Mouse (Mus musculus) heart, adult 9 months (tissue): ENCODE data around the gene Srsf1.

ENCODE experiments used
- DNase-seq, 2 experiments: peaks; one replicate each; pipeline ENCODE4 v3.0.0; 2022; ENCODE audit warnings: low spot score in 2 of 2

The Srsf1 gene

DNA sequence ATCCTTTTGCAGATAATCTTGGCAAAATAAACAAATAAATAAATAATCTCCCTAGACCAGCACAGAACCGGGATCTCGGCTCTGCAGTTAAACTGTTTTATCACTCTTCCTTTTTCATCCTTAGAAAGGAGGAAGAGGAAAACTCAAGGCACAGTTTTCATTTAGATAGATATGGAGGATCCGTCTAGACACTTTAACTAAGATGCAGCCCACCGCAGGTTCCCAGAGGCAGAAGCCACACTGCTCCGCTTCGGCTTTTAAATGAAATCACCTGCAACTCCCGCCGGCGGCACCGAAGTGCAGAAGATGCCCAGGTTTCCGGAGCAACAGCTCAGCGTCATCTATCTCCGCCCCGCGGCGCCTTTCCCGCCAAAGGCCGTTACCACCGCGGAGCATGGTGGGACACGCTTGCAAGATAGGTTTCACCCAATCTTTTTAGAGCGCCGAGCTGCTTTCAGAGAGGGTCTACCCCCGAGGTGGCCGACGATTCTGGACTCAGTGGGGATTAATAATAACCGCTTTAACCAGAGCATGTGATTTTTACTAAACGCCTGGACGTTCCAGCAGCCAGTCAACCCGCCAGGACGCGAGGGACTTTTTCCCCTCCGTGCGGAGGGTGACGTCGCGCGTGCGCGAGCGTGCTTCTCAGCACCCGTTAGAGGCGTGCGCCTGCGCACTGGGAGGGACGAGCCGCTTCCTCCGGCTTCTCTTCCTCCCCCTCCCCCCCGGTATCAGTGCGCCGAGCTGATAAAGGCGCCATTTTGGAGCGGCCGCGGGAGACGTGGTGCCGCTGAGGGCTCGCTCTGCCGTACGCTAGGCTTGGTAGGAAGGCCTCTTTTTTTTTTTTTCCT is at the start of gene Srsf1:
TSS of gene Srsf1 (plus strand) at position 430 of the 851 bp plus-strand sequence.
- peak; percentile 97 to 98 for DNase-seq

DNA sequence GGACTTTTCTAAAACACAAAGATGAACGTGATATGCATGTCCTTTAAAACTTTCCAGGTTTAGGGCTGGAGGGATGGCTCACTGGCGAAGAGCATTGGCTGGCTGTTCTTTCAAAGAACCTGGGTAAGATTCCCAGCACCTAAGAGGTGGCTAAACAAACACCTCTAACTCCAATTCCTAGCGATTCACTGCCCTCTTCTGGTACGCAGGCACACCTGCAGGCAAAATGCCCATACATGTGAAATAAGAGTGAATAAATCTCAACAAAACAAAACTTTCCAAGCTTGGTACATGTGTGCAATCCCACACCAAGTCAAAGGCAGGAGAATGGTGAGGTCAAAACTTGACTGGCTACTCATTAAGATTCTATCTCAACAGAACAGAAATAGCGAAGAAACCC is 47.4 kb upstream of the Srsf1 start:
- DNase-seq = no peak

DNA sequence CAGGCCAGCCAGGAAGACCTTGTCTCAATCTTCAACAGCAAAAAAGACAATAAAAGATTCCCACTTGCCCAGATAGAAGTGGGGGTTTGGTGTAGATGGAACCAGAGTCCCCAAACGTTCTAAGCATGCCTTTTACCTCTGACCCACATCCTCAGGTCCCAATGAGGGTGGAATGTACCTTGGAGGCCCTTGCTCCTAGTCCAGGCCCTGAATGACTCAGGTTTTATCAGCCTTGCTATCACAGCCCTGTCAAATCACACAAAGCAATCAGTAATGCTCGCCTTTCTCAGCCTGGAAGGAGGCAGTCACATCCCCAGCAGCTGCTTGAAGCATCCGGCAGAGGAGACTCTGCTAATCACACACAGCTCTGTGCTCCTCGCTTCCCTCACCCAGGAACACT is 44.4 kb upstream of the Srsf1 start:
- no peak for DNase-seq

DNA sequence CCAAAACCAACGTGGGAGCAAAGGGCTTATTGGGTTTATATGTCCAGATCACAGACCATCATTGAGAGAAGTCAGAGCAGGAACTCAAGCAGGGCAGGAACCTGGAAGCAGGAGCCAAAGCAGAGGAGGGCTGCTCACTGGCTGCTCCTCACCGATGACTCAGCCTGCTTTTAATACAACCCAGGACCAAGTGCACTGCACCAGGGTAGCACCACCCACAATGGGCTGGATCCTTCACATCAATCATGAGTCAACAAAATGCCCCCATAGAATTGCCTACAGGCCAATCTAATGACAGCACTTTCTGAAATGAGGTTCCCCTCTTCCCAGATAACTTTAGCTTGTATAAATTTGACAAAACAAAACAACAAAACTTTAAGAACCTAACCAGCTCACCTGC is 43.0 kb upstream of the Srsf1 start:
- no peak for DNase-seq

DNA sequence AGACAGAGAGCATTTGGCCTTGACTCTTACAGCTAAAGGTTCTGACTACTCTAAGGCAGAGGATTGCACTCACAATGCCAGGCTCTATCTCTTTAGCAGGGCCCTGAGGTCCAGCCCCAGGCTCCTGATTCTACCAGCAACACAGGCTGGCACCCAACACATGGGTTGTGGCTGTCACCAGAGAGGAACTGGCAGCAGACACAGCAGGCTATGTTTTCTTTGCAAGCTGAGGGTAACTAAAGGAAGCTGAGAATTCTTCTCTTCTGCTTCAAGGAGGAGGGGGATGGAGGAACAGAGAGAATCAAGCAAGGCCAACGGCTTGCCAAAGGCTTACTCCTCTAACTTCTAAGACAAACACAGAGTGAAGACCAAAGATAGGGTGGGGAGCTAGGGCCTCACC is 38.5 kb upstream of the Srsf1 start:
- no peak for DNase-seq

DNA sequence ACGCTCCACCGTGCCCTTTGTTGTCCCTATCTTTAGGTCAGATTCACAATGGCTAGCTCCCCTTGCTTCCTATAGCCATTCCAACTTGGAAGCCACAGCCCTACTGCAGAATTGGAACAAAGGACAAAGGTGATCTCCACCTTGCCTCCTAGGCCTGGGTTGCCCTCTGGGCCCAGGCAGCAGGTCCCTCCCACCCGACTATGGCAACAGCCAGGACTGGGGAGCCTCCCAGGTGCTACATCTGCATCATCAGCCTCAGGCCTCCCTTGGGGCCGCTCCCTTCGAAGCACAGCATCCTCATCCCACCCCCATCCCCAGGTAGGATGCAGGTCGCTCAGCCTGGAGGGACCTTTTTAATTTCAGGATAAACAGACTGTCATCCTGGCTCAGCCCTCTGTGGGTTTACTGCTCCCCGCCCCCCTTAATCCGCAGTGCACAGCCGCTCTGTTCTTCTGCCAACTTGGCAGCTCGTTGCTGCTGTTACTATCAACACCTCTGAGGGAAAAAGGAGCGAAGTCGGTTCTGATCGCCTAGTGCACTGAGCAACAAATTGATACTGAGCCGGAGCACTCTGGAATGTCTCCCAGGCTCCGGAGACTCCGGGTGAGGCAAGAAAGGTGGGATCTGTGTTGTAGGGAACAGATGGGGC is 37.5 kb upstream of the Srsf1 start:
- DNase-seq = peak in 1 of 2 experiments; percentile 24

DNA sequence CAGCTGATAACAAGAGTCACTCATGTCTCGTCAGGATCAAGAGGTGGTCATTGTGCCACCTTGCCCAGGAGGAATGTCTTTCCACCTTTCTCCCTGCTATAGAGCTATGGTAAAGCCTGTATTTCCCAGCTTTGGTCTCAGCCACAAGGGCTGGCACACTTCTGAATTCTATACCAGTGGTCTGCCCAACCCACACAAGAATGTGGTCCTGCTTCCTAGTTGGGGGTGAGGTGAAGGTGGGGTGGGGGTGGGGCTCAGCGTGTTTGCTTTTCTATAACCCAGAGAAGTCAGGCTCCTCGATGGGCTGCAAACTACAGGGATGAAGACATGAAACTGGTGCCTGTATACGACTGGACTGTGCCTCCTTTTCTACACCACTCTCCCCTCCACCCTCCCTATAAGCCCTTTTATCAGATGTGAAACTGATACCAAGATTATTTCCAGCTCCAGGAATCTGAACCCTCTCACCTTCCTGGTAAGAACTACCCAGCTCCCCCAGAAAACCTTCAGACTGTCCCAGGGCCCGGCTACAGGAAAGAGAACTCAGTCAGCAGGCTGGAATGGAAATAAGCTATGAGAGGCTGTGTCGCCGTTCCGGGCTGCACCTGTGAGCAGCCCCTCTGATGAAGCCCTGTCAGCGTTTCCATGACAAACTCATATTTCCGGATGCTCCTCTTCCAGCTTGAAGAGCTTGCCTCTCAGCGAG is 35.8 kb upstream of the Srsf1 start:
- no peak for DNase-seq

DNA sequence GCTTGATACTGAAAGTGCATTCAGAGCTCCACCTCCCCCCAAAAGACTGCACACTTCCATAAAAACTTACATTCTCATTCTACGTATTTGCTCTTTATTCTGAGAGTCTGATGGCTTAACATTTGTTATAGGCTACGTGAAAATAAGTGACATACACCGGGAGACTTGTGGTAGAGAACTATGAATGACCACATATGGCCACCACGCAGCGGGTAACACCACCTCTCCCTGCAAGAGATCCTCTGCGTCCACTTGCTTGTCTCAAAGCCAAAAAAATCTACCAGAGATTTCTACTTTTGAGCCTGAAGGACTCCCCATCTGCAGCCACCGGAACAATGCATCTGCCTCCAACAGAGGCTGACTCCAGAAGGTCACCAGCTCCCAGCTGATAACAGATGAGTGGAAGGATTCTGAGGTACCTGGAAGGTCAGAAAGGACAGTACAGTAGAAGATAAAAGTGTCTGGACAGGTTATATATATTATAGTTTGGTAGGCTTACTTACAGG is 35.2 kb upstream of the Srsf1 start:
- DNase-seq = no peak

DNA sequence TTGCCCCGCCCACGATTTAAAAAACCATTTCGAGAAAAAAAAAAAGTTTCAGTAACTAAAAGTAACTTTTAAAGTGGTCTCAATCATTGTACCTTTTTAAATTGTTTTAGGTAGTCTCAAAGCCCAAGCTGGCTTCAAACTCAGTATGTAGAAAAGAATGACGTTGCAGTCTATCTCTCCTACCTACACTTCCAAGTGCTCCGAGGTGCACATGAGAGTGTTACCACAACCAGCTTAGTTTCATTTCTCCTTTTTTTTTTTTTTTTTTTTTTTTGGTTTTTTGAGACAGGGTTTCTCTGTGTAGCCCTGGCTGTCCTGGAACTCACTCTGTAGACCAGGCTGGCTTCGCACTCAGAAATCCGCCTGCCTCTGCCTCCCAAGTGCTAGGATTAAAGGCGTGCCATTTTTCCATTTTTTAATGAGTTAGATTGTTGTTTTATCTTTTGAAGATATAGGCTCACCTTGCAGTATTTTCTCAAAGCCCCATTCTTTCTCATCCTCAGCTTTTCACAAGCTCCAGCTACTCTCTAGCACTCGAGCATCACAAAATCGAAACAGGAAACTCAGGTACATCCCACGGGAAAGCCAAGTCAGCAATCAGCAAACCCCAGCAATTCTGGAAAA is 34.4 kb upstream of the Srsf1 start:
- DNase-seq = no peak

DNA sequence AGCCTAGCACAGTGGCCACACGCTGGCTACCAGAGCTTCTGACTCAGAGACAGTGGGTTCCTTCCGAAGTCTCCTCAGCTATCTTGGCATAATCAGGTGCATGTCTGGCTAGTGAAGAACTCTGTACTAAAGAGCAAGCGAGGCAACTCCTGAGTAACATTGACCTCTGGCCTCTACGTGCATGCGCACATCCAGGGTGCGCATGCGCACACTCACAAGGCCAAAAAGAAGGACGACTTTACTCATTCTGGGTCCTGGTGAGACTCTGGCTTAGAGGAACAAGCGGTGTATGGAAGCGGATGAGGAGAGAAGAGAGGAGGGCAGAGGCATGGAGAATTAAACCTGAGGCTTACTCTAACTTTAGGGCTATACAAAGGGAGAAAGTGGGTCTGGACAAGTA is 33.5 kb upstream of the Srsf1 start:
- DNase-seq = no peak

DNA sequence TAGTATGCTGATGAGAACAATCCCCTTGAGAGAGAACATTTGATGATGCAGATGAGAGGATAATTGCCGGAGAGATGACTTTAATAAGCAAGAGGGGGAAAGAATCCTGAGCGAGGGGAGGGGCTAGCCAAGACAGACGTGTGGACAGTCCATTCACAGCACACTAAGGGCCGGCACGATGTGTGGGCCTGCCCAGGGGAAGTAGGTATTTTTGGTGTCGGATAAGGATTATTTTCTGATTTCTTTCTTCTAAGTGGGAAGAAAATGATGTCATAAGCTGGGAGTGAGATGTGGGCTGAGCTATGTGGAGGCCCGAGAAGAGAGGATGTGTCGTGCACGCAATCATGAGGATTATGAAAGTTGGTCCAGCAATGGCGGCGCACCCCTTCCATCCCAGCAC is 32.0 kb upstream of the Srsf1 start:
- DNase-seq = no peak

DNA sequence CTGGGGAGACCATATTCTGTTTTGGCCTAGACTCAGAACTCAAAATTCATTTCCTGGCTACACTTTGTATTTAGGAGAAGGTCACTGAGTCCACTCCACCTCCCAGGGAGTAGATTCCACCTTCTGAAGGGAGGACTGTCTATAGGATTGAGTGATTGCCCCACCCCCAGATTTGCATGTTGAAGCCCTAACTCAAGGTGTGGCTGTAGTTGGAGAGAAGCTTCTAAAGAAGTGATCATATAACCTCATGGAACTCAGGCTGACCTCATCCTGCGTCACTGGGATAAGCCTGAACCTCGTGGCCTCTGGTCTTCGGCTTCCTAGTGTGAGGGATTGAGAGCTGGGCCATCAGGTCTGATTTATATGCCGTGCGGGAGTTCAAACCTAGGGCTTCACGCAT is 31.4 kb upstream of the Srsf1 start:
- no peak for DNase-seq

DNA sequence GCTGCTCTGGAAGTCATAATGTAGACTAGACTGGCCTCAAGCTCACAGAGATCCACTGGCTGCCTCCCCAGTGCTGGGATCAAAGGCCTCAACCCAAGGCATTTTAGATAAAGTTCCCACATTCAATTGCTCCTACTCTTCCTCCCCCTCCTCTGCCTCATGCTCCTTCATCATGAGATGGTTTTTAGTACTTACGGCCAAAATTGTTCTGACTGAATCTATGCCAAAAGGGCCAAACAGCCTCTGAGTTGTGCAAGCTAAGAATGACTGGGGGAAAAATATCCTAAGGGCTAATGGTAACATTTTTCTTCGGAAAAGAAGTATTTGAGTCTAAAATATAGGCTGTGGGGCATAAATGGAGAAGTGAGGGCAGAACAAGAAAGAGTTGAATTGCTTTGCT is 23.2 kb upstream of the Srsf1 start:
- no peak for DNase-seq

DNA sequence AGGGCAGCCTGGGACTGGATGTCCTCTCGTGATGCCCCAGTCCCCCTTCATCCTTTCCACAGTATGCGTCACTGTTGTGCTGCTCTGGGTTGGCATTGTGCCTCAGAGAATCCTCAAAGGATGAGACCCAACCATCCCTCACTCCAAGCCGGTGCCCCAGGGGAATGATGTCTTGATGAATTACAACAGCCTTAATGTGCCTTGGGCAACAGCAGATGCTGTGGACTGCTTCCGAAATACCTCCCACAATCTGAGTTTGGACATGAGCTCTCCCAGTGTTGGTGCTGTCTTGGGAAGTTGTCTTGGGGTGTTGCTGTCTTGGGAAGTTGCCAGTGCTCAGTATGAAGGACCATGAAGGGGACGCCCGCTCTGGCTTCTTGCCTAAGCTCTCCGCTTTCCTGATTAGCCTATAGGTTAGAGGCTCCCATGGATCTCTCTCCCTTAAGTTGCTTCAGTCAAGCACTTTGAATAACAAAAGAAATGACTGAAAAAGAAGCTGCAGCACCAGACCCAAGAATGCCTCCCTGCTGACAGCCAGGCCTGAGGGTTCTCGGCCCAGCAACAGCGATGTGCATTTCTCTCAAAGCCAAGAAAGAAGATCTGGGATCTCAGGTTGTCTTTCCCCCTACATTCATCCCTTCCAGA is 19.7 kb upstream of the Srsf1 start:
- no peak for DNase-seq

DNA sequence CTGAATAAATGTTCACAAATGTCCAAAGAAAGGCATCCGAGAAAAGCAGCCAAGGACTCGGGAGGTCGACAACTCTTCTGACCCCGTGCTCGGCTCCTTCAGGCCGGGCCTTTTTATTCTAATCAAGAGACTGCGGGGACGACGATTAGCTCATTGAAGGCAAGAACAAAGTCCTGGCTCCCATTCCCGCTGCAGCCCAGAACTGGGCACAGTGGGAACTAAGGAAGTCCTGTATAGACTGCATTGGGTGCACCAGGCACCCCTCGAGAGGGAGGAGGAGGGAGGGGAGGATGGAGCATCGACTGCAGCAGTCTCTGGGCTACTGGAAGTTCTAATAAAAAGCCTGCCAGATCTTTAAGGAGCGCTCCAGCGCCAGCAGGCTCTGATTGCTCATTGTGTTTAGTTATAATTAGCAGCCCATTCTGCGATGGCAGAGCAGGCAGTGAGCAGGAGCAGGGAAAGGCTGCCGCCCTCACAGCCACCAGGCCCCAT is 18.9 kb upstream of the Srsf1 start:
- no peak for DNase-seq

DNA sequence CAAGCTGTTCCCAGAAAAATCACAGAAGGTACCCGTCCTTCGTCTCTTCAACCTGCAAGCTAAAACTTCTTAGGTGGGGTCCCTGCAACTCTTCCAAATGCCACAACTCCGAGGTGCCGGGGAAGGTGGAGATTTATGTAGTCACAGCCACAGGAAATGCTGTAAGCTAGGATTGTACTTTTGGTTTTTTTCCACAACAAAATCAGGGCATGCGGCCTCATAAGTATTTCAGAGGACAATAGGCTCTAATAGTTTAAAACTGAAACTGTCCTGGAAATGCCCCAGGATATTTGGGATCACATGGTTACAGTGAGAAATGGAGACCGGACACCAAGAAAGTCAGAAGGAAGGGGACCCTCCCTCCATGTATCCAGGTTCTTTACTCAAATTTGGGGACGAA is 17.0 kb upstream of the Srsf1 start:
- DNase-seq = peak in 1 of 2 experiments; percentile 18

DNA sequence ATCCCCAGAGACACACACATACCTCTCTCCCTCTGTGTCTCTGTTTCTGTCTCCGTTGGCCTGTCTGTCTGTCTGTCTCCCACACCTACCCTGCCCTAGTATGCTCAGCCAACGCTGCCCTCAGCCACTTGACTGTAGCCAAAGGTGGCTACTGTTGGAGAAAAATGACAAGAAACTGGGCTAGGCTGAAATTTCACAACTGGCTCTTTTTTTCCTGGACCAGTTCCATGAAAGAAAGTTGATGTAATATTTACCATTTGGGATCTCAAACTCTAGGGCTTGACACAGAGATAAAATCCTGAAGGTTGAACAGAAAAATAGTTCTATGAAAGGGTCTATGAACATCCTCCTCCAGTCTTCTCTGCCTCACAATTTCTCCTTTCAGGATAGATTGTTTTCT is 16.3 kb upstream of the Srsf1 start:
- DNase-seq = peak in 1 of 2 experiments; percentile 19

DNA sequence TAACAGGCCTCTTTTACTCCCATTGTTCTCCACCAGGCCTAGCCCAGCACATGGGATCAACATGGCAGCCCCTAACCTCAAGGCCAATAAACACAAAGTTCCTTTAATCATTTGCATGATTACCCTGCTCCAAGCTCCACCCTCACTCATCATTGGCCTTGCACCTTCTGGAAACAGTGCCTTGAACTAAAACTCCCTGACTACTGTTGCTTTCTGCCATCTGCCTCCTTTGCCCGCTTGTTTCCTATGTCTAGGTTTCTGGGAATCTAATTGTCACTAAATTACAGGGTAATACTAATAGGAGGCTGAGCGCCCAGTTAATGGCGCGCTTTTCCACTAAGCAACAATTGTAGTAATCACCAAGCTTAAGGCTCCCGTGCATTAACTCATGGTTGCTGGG is 15.4 kb upstream of the Srsf1 start:
- DNase-seq = no peak

DNA sequence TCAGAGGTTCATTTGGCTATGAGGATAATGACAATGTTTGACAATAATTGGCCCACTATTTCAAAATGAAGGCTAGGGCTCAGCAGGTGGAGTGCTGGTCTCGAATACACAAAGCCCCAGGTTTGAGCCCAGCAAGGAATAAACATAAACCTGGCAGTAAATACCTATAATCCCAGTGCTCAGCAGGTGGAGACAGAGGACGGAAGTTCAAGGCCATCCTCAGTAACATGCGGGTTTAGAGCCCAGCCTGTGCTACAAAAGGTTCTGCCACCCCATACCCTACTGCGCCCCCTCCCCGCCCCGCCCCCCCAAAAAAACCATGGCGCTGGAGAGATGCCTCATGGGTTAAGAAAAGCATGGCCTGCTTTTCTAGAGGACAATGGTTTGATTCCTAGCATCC is 11.2 kb upstream of the Srsf1 start:
- DNase-seq = no peak

DNA sequence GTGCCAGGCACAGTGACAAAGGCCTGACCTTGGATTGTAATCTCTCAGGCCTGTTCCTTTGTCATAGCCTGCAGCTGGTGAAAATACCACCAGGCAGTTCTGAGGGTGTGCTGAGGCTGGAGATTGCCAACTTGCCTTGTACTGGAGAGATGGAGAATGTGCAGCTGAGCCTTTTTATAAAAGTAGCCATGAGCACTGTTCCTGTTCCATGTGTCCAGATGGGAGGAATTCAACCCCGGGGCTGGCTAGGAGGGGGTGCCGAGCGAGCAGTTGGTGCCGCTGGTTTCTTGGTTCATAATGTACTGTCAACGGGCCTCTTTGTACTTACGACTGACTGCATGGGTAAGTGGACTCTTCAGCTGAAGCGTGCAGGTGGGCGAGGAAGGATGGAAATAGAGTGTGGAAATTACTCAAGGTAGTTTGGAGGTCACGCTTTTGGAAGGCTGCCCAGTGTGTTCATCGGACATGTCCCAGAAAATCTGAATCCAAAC is 10.4 kb upstream of the Srsf1 start:
- no peak for DNase-seq

DNA sequence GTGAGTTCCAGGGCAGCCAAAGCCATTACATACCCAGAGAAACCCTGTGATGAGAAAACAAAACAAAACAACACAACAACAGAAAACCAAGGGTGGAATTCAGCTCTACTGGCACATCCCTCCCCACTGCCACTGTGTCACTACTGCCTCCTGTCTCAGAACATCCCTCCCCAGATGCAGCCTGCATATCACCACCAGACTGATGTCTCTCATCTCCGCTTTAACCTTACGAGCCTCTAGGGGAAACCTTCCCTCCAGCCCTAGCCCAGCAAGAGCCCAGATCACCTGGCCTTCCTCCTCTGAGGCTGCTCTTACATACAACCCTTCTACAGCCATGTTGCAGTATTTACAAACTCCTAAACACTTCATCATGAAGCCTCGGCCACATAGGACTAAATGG is 9.8 kb upstream of the Srsf1 start:
- DNase-seq = no peak
